Comparison of ENCODE assay signal across 25 mouse cellular contexts in genomic region chr11:20318659-20319454, GRCm38 (mm10). TPM values are rescaled to one million over a fixed set of nuclear protein-coding genes. Genes with fewer than 3 reads are reported as not detected.
DNase-seq lines count a peak whose midpoint lies in the region; ATAC-seq and TF ChIP-seq lines count a peak whose summit lies in the region.
"Had no signal": no experiment of that assay in that cellular context is flagged by ENCODE, and none has a peak within 500 bp of the region (broad histone marks: within the 10 kb centered on the region; RNA-seq: fewer than 3 reads in every experiment).

No protein-coding gene starts in this region.

- no peak overlapping the region; the same call in 1 of the 2 replicates for H3K9ac ChIP-seq in heart, embryonic 12.5 days
- no peak overlapping the region for H3K9ac ChIP-seq in limb, embryonic 11.5 days (ENCODE audit: low read length)
- H3K9ac ChIP-seq in limb, embryonic 14.5 days (ENCODE audit: low read depth, low read length, severe bottlenecking): no peak overlapping the region
- H3K9ac ChIP-seq: forebrain, embryonic 13.5 days; hindbrain, embryonic 12.5 days; kidney, embryonic 15.5 days; liver, embryonic 15.5 days; midbrain, embryonic 15.5 days; neural tube, embryonic 12.5 days had no signal

- no peak for TF ChIP-seq POLR2A in limb, embryonic 14.5 days (IDR thresholded peaks at IDR 0.05; ENCODE audit: borderline replicate concordance, extremely low read depth, insufficient read depth, insufficient read length)

- H3K36me3 ChIP-seq in heart, embryonic 12.5 days: 0 out of 2 replicates have a peak, but pooled peaks cover 3% of the 10 kb centered on the region
- no peaks in the 10 kb centered on the region for H3K36me3 ChIP-seq in limb, embryonic 11.5 days (ENCODE audit: control insufficient read depth, insufficient read depth, low read length)
- H3K36me3 ChIP-seq in limb, embryonic 10.5 days: no peaks in the 10 kb centered on the region; the same call in 1 of the 2 replicates
- peaks cover 87% of the 10 kb centered on the region for H3K36me3 ChIP-seq in megakaryocyte, embryonic 14.5 days (replicated peaks; ENCODE audit: low read length)
- H3K36me3 ChIP-seq in limb, embryonic 14.5 days (ENCODE audit: control insufficient read depth, insufficient read depth, low read length): no peaks in the 10 kb centered on the region; the same call in 1 of the 2 replicates
- H3K36me3 ChIP-seq: kidney, embryonic 15.5 days; liver, embryonic 15.5 days; midbrain, embryonic 15.5 days had no signal

- WGBS in heart, embryonic 12.5 days: 41% methylated on average over 16 of the region's 16 CpGs
- WGBS in limb, embryonic 11.5 days: 44% methylated on average over 16 of the region's 16 CpGs
- WGBS in limb, embryonic 10.5 days: 52% methylated on average over 16 of the region's 16 CpGs
- 54% methylated on average over 16 of the region's 16 CpGs for WGBS in limb, embryonic 14.5 days

- H3K9me3 ChIP-seq in heart, embryonic 12.5 days (replicated peaks): no peaks in the 10 kb centered on the region
- H3K9me3 ChIP-seq in limb, embryonic 11.5 days (ENCODE audit: control insufficient read depth, low read length): no peaks in the 10 kb centered on the region
- no peaks in the 10 kb centered on the region for H3K9me3 ChIP-seq in limb, embryonic 10.5 days (replicated peaks)
- no peaks in the 10 kb centered on the region for H3K9me3 ChIP-seq in megakaryocyte, embryonic 14.5 days
- H3K9me3 ChIP-seq in limb, embryonic 14.5 days (ENCODE audit: control insufficient read depth, low read length): no peaks in the 10 kb centered on the region
- H3K9me3 ChIP-seq: forebrain, embryonic 13.5 days; hindbrain, embryonic 12.5 days; kidney, embryonic 15.5 days; liver, embryonic 15.5 days; midbrain, embryonic 15.5 days; neural tube, embryonic 12.5 days had no signal

- DNase-seq in heart, postnatal 4 days: no peak
- DNase-seq in limb, embryonic 11.5 days (ENCODE audit: low spot score): peak; percentile 27
- DNase-seq in limb, embryonic 10.5 days (ENCODE audit: low spot score): no peak
- peak; percentile 10 for DNase-seq in limb, embryonic 14.5 days (ENCODE audit: low spot score)
- DNase-seq in gastrocnemius, postnatal 14 days: no peak
- DNase-seq: adrenal gland, adult 2 months; cerebellum, adult 11-12 months; cerebellum, postnatal 10 days; layer of hippocampus, adult 9-11 months; liver; right cerebral cortex, postnatal 14 days; thymus, adult 2 months; thymus, postnatal 4 days had no signal

- intact Hi-C loops in gastrocnemius, postnatal 14 days (cut with DNase I; ENCODE audit: low total_unique reads): no loop called here

- H3K27ac ChIP-seq in heart, embryonic 12.5 days (ENCODE audit: poor library complexity, severe bottlenecking): peak overlapping the region; percentile 35; the same call in 1 of the 2 replicates
- H3K27ac ChIP-seq in limb, embryonic 11.5 days (replicated peaks; ENCODE audit: low read depth, low read length): no peak overlapping the region
- H3K27ac ChIP-seq in limb, embryonic 10.5 days: no peak overlapping the region
- H3K27ac ChIP-seq in limb, embryonic 14.5 days (replicated peaks; ENCODE audit: low read depth, low read length): no peak overlapping the region
- H3K27ac ChIP-seq: forebrain, embryonic 13.5 days; hindbrain, embryonic 12.5 days; kidney, embryonic 15.5 days; liver, embryonic 15.5 days; midbrain, embryonic 15.5 days; neural tube, embryonic 12.5 days; stomach, postnatal 0 days had no signal

- ATAC-seq in heart, embryonic 12.5 days (ENCODE audit: insufficient number of reproducible peaks, low FRiP score): peak; percentile 78; the same call in 1 of the 2 replicates
- ATAC-seq in limb, embryonic 11.5 days (ENCODE audit: insufficient number of reproducible peaks, low FRiP score, low TSS enrichment, low read depth): no peak
- ATAC-seq in megakaryocyte, adult 5-6 weeks (ENCODE audit: poor library complexity, severe bottlenecking): no peak
- no peak for ATAC-seq in limb, embryonic 14.5 days (ENCODE audit: low FRiP score, low read depth)
- ATAC-seq: forebrain, embryonic 13.5 days; intestine, postnatal 0 days; midbrain, embryonic 15.5 days; Patski had no signal

- no peak overlapping the region for H3K4me3 ChIP-seq in heart, embryonic 12.5 days
- H3K4me3 ChIP-seq in limb, embryonic 11.5 days (ENCODE audit: low read depth, low read length): no peak overlapping the region
- H3K4me3 ChIP-seq in limb, embryonic 10.5 days: no peak overlapping the region
- peak overlapping the region; percentile 72 for H3K4me3 ChIP-seq in megakaryocyte, embryonic 14.5 days (replicated peaks)
- H3K4me3 ChIP-seq in limb, embryonic 14.5 days (replicated peaks; ENCODE audit: low read length): no peak overlapping the region
- H3K4me3 ChIP-seq: forebrain, embryonic 13.5 days; hindbrain, embryonic 12.5 days; kidney, embryonic 15.5 days; liver, embryonic 15.5 days; midbrain, embryonic 15.5 days; neural tube, embryonic 12.5 days had no signal

- peaks cover 13% of the 10 kb centered on the region for H3K4me1 ChIP-seq in heart, embryonic 12.5 days (replicated peaks)
- peaks cover 9% of the 10 kb centered on the region; the same call in 1 of the 2 replicates for H3K4me1 ChIP-seq in limb, embryonic 11.5 days (ENCODE audit: control insufficient read depth, insufficient read depth, low read length)
- peaks cover 17% of the 10 kb centered on the region for H3K4me1 ChIP-seq in limb, embryonic 10.5 days
- H3K4me1 ChIP-seq in megakaryocyte, embryonic 14.5 days: peaks cover 34% of the 10 kb centered on the region
- no peaks in the 10 kb centered on the region for H3K4me1 ChIP-seq in limb, embryonic 14.5 days (ENCODE audit: control insufficient read depth, insufficient read depth, low read length)
- H3K4me1 ChIP-seq: hindbrain, embryonic 12.5 days; kidney, embryonic 15.5 days; neural tube, embryonic 12.5 days had no signal

- H3K4me2 ChIP-seq in heart, embryonic 12.5 days: peak overlapping the region; percentile 11; the same call in 1 of the 2 replicates
- H3K4me2 ChIP-seq in limb, embryonic 11.5 days (ENCODE audit: low read depth, severe bottlenecking): no peak overlapping the region
- no peak overlapping the region for H3K4me2 ChIP-seq in limb, embryonic 14.5 days (replicated peaks; ENCODE audit: low read depth, low read length, severe bottlenecking)
- H3K4me2 ChIP-seq: forebrain, embryonic 13.5 days; hindbrain, embryonic 12.5 days; kidney, embryonic 15.5 days; liver, embryonic 15.5 days; midbrain, embryonic 15.5 days; neural tube, embryonic 12.5 days had no signal

- H3K27me3 ChIP-seq in heart, embryonic 12.5 days (replicated peaks): peaks cover 15% of the 10 kb centered on the region
- no peaks in the 10 kb centered on the region for H3K27me3 ChIP-seq in limb, embryonic 11.5 days (ENCODE audit: control insufficient read depth, insufficient read depth, low read length)
- H3K27me3 ChIP-seq in limb, embryonic 10.5 days (ENCODE audit: low read depth, poor library complexity, severe bottlenecking): no peaks in the 10 kb centered on the region
- no peaks in the 10 kb centered on the region for H3K27me3 ChIP-seq in megakaryocyte, embryonic 14.5 days (replicated peaks)
- no peaks in the 10 kb centered on the region for H3K27me3 ChIP-seq in limb, embryonic 14.5 days (ENCODE audit: control insufficient read depth, insufficient read depth, low read length)
- H3K27me3 ChIP-seq: forebrain, embryonic 13.5 days; hindbrain, embryonic 12.5 days; kidney, embryonic 15.5 days; liver, embryonic 15.5 days; midbrain, embryonic 15.5 days; neural tube, embryonic 12.5 days; Patski had no signal

RNA-seq across cellular contexts. Expression of gene Slc1a4, which starts 13.7 kb away (rescaled TPM):
- polyA plus RNA-seq in heart, embryonic 12.5 days (2016; fragmentation: Nextera tagmentation; extraction: Ambion mirVana): 12.1 and 12.4 TPM in 2 replicates
- total RNA-seq in heart, postnatal 4 days (2021): 1 to 10 TPM; 5.3 to 5.6 TPM
- polyA plus RNA-seq in limb, embryonic 11.5 days (2014; fragmentation: Nextera tagmentation; extraction: Ambion mirVana): 9.6 and 12.7 TPM in 2 replicates
- polyA plus RNA-seq in limb, embryonic 10.5 days (2016; fragmentation: Nextera tagmentation; extraction: Ambion mirVana): 11.1 and 11.9 TPM in 2 replicates
- 8.6 and 10.8 TPM in 2 replicates for polyA plus RNA-seq in megakaryocyte, embryonic 14.5 days (2012; ENCODE audit: insufficient read depth, low replicate concordance)
- total RNA-seq in megakaryocyte, adult 5-6 weeks (2015): not detected in 2 replicates
- total RNA-seq in megakaryocyte, adult 5-6 weeks (2017): 0.07 and 0.20 TPM in 2 replicates
- polyA plus RNA-seq in limb, embryonic 14.5 days (2012; rRNA removed): 15.1 and 18.5 TPM in 2 replicates
- polyA plus RNA-seq in limb, embryonic 14.5 days (2014; fragmentation: Nextera tagmentation; extraction: Ambion mirVana): 20.1 and 21.8 TPM in 2 replicates
- total RNA-seq in gastrocnemius, postnatal 14 days (2021): 1 to 10 TPM; 1.8 to 3.1 TPM

Comparison
In these comparisons a context has a peak if more than half of its experiments do, and no peak if none do; other contexts are left out.
1. DNase-seq: peak in limb, embryonic 11.5 days (single experiment) and limb, embryonic 14.5 days (single experiment); none in heart, postnatal 4 days (single experiment), limb, embryonic 10.5 days (single experiment) and gastrocnemius, postnatal 14 days (single experiment).